Mouse (Mus musculus): Measurements from ENCODE around the gene Sun3. TPM values are rescaled to one million over a fixed set of nuclear protein-coding genes. Genes with fewer than 3 reads are reported as not detected.

The Sun3 gene
- polyA plus RNA-seq, 1 experiment = 0.08 TPM

GRCm38 (mm10) chr11:9008761-9009160 is 40.0 kb downstream of the Sun3 start:
- Histone ChIP-seq H3K4me1 (ENCODE audit: control insufficient read depth, insufficient read depth, low read length) (no peaks in the 10 kb centered on the region), H3K27ac (ENCODE audit: insufficient read depth, low read length) (no peak overlapping the region), H3K4me3 (ENCODE audit: insufficient read depth, low read length) (no peak overlapping the region)
- no peak for TF ChIP-seq CTCF (IDR thresholded peaks at IDR 0.05; ENCODE audit: extremely low read depth, insufficient read depth, low read length)
- no peak for TF ChIP-seq POLR2A (IDR thresholded peaks at IDR 0.05; ENCODE audit: extremely low read depth, insufficient read depth, low read length)

DNA sequence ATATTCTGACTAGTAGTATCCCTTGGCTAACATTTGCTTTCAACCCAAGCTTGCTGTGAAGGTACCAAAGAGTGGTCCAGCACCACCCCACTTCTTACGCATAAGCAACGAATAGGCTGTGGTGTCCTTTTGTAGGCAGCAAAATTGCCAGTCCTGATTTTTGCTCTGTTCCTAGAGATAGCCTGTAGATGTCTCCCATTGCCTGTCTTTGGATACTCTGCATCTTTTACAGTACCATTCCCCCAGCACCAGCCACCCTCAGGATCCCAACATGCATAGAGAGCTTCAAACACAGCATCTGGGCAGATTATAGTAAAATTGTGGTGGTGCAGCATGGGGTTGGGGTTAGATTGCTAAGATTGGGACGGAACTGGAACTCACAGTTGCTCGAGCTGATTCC is 60.7 kb downstream of the Sun3 start:
- Histone ChIP-seq H3K27ac (ENCODE audit: insufficient read depth, low read length) (no peak overlapping the region), H3K4me3 (ENCODE audit: insufficient read depth, low read length) (no peak overlapping the region), H3K4me1 (ENCODE audit: control insufficient read depth, insufficient read depth, low read length) (no peaks in the 10 kb centered on the region)
- TF ChIP-seq POLR2A (IDR thresholded peaks at IDR 0.05; ENCODE audit: extremely low read depth, insufficient read depth, low read length) (no peak), CTCF (IDR thresholded peaks at IDR 0.05; ENCODE audit: extremely low read depth, insufficient read depth, low read length) (peak; percentile 31; the same call in 1 of the 2 replicates)

DNA sequence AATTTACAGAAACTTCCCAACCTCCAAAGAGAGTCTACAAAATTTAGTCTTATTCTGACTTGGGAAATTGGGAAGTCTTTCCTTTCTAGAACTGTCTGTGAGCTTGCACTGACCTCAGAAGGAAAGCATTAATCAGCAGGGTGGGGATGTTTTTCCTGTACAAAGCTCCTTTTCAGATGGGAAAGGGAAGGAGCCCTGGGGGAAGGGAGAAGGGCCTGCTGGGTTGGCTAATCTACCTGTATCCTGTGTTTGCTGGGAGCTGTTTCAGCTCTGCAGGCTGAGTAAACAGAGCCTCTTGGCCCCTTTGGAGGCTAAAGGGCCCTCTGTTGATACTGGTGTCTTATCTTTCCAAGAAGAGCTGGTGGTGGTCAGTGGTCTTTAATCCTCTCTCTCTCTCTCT is 62.7 kb downstream of the Sun3 start:
- Histone ChIP-seq H3K4me3 (ENCODE audit: insufficient read depth, low read length) (no peak overlapping the region), H3K4me1 (ENCODE audit: control insufficient read depth, insufficient read depth, low read length) (no peaks in the 10 kb centered on the region)
- TF ChIP-seq CTCF (IDR thresholded peaks at IDR 0.05; ENCODE audit: extremely low read depth, insufficient read depth, low read length) (no peak), POLR2A (IDR thresholded peaks at IDR 0.05; ENCODE audit: extremely low read depth, insufficient read depth, low read length) (no peak)

GRCm38 (mm10) chr11:8983237-8983861 is 65.4 kb downstream of the Sun3 start:
- TF ChIP-seq CTCF (IDR thresholded peaks at IDR 0.05; ENCODE audit: extremely low read depth, insufficient read depth, low read length) = peak; percentile 65
- no peak for TF ChIP-seq POLR2A (IDR thresholded peaks at IDR 0.05; ENCODE audit: extremely low read depth, insufficient read depth, low read length)
- no peaks in the 10 kb centered on the region for H3K4me1 ChIP-seq (ENCODE audit: control insufficient read depth, insufficient read depth, low read length)
- no peak overlapping the region for H3K4me3 ChIP-seq (ENCODE audit: insufficient read depth, low read length)
- no peak overlapping the region for H3K27ac ChIP-seq (ENCODE audit: insufficient read depth, low read length)

More for the DNA sequence above, 62.7 kb downstream of the Sun3 start:
- no peak overlapping the region for H3K27ac ChIP-seq (ENCODE audit: insufficient read depth, low read length)

- H3K4me1 ChIP-seq (ENCODE audit: control insufficient read depth, insufficient read depth, low read length) = no peaks in the 10 kb centered on the region
- no peak overlapping the region for H3K4me3 ChIP-seq (ENCODE audit: insufficient read depth, low read length)
- no peak for TF ChIP-seq POLR2A (IDR thresholded peaks at IDR 0.05; ENCODE audit: extremely low read depth, insufficient read depth, low read length)
- no peak for TF ChIP-seq CTCF (IDR thresholded peaks at IDR 0.05; ENCODE audit: extremely low read depth, insufficient read depth, low read length)
- H3K27ac ChIP-seq (ENCODE audit: insufficient read depth, low read length) = no peak overlapping the region
Measured at GRCm38 (mm10) chr11:8978154-8978553, 70.6 kb downstream of the Sun3 start.

- no peak within 1 kb of the TSS for H3K27ac ChIP-seq (ENCODE audit: insufficient read depth, low read length)
- H3K4me3 ChIP-seq (ENCODE audit: insufficient read depth, low read length) = no peak within 1 kb of the TSS
- H3K4me1 ChIP-seq (ENCODE audit: control insufficient read depth, insufficient read depth, low read length) = no peaks in the 10 kb centered on the region
- TF ChIP-seq POLR2A (IDR thresholded peaks at IDR 0.05; ENCODE audit: extremely low read depth, insufficient read depth, low read length) (no peak), CTCF (IDR thresholded peaks at IDR 0.05; ENCODE audit: extremely low read depth, insufficient read depth, low read length) (no peak)
Measured at GRCm38 (mm10) chr11:8973166-8973565, 75.6 kb downstream of the Sun3 start, which contains the start of gene Pkd1l1. Gene Pkd1l1, minus strand, starts transcription at chr11:8973266.

- TF ChIP-seq CTCF (IDR thresholded peaks at IDR 0.05; ENCODE audit: extremely low read depth, insufficient read depth, low read length) (no peak), POLR2A (IDR thresholded peaks at IDR 0.05; ENCODE audit: extremely low read depth, insufficient read depth, low read length) (no peak)
Measured at GRCm38 (mm10) chr11:8972093-8972492, 76.7 kb downstream of the Sun3 start.

GRCm38 (mm10) chr11:8970509-8970908 is 78.3 kb downstream of the Sun3 start:
- Histone ChIP-seq H3K27ac (ENCODE audit: insufficient read depth, low read length) (no peak overlapping the region), H3K4me3 (ENCODE audit: insufficient read depth, low read length) (no peak overlapping the region), H3K4me1 (ENCODE audit: control insufficient read depth, insufficient read depth, low read length) (no peaks in the 10 kb centered on the region)
- no peak for TF ChIP-seq POLR2A (IDR thresholded peaks at IDR 0.05; ENCODE audit: extremely low read depth, insufficient read depth, low read length)
- no peak for TF ChIP-seq CTCF (IDR thresholded peaks at IDR 0.05; ENCODE audit: extremely low read depth, insufficient read depth, low read length)

More at GRCm38 (mm10) chr11:8972093-8972492, 76.7 kb downstream of the Sun3 start:
- no peaks in the 10 kb centered on the region for H3K4me1 ChIP-seq (ENCODE audit: control insufficient read depth, insufficient read depth, low read length)
- no peak overlapping the region for H3K27ac ChIP-seq (ENCODE audit: insufficient read depth, low read length)
- no peak overlapping the region for H3K4me3 ChIP-seq (ENCODE audit: insufficient read depth, low read length)

GRCm38 (mm10) chr11:8968094-8968493 is 80.7 kb downstream of the Sun3 start:
- Histone ChIP-seq H3K4me1 (ENCODE audit: control insufficient read depth, insufficient read depth, low read length) (no peaks in the 10 kb centered on the region), H3K4me3 (ENCODE audit: insufficient read depth, low read length) (no peak overlapping the region), H3K27ac (ENCODE audit: insufficient read depth, low read length) (no peak overlapping the region)
- no peak for TF ChIP-seq CTCF (IDR thresholded peaks at IDR 0.05; ENCODE audit: extremely low read depth, insufficient read depth, low read length)
- no peak for TF ChIP-seq POLR2A (IDR thresholded peaks at IDR 0.05; ENCODE audit: extremely low read depth, insufficient read depth, low read length)

Other genes starting within 250 kb of the Sun3 start
- gene Pkd1l1, start 75.7 kb downstream of the Sun3 start, polyA plus RNA-seq (2012; rRNA removed) = 0.06 TPM in 2 replicates
- 12.1 and 12.8 TPM in 2 replicates for gene Hus1, start 37.8 kb downstream of the Sun3 start, polyA plus RNA-seq (2012; rRNA removed)
- 0.81 and 1.1 TPM in 2 replicates for gene Gm11992, start 397 bp downstream of the Sun3 start, polyA plus RNA-seq (2012; rRNA removed)
- 4.7 and 5.6 TPM in 2 replicates for gene Upp1, start 69.1 kb upstream of the Sun3 start, polyA plus RNA-seq (2012; rRNA removed)
- under 0.01 and 0.04 TPM in 2 replicates for gene Abca13, start 143.0 kb upstream of the Sun3 start, polyA plus RNA-seq (2012; rRNA removed)